Mouse (Mus musculus) megakaryocyte progenitor cell, adult 5-6 weeks (primary cell): ENCODE data around the gene Samd4. TPM values are rescaled to one million over a fixed set of nuclear protein-coding genes. Genes with fewer than 3 reads are reported as not detected.

Experiments used
- ATAC-seq: replicated peaks from 2 replicates; pipeline ENCODE4 v1.8.0; 2016; ENCODE audit warnings: mild to moderate bottlenecking, moderate TSS enrichment, inconsistent platforms; ENCODE audit not compliant: poor library complexity
- total RNA-seq, 2 experiments: library from RNA; stranded (forward) in 1 of 2; stranded (reverse) in 1 of 2; fragments of 157-497, 149-512 nt in 1 of 2; fragments of 200-1000 nt in 1 of 2; gene quantifications; 2 replicates each; pipeline versions ENCODE4 v1.2.3 to v1.2.4; 2015 to 2017

Gene Samd4
- total RNA-seq, 2 experiments from 2014 or later = not detected

DNA sequence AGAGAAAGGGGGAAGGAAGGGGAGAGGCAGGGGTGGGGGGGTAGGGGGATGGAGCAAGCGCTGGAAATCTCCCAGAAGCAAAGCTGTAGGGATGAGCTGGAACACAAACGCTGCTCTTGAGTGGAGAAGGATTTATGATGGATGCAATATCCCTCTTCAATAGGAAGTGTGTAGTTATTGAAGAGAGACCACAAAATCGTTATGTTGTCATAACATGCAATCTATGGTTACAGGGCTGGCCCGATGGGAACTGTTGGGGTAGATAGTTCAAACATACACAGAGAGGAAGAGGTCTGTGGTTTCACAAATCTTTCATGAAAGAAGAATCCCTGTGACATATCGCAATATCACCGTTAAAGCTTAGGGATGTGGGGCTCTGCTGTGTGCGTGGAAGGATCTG is 112.0 kb downstream of the Samd4 start:
- ATAC-seq = peak; percentile 97

DNA sequence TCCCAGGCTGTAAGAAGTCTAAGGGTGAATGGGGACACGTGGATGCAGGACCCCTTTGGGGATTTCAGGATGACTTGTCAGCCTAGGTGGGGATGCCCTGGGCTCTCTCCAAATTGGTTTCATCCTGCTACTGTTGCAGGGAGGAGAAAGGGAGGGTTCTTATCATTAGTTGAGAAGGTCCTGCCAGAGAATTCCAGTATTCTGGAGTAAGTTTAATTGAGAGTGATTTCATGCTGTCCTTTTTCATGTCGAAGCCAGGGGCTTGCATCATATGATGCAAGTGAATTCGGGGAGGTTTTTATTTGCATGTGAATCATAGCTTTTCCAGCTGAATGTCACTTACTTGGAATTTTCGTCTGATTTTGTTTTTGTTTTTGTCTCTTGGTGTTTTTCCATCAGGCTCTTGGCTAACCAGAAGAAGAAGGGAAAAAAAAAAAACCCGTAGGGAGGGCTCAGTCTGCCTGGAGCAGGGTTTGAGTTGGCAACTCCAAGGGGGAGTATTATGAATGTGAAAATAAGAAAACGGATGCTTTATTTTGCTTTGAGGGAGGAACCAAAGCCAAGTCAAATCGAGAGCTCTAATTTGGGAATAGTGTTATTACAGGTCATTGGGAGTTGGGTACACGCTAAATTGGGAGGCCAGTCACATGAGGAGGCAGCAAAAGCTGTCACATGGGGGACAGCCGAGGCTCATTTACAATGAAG is 116.8 kb downstream of the Samd4 start:
- ATAC-seq = no peak

DNA sequence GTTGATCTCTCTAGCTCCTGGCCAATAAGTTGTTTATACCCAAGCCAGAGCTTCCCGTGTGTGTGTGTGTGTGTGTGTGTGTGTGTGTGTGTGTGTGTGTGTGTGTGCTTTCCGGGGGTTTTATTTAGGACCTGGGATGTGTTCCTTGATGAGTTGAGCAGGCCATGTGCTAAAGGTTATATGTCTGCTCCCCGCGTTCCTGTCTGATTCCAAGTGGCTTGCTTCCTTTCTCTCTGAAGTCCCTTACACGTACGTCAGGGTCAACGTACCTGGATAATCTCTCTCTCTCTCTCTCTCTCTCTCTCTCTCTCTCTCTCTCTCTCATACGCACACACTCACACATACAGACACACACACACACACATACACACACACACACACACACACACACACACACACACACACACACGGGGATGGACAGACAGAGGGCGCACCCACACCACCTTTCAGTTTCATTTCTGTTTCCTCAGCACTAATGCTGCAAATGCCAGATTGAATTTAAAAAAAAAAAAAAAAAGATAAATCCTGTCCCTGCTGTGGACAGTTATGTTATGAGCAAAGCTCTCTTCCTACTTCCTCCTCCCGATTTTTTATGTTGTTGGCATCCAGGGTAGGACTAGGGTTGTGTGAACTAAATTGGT is 117.6 kb downstream of the Samd4 start:
- peak; percentile 59 for ATAC-seq

DNA sequence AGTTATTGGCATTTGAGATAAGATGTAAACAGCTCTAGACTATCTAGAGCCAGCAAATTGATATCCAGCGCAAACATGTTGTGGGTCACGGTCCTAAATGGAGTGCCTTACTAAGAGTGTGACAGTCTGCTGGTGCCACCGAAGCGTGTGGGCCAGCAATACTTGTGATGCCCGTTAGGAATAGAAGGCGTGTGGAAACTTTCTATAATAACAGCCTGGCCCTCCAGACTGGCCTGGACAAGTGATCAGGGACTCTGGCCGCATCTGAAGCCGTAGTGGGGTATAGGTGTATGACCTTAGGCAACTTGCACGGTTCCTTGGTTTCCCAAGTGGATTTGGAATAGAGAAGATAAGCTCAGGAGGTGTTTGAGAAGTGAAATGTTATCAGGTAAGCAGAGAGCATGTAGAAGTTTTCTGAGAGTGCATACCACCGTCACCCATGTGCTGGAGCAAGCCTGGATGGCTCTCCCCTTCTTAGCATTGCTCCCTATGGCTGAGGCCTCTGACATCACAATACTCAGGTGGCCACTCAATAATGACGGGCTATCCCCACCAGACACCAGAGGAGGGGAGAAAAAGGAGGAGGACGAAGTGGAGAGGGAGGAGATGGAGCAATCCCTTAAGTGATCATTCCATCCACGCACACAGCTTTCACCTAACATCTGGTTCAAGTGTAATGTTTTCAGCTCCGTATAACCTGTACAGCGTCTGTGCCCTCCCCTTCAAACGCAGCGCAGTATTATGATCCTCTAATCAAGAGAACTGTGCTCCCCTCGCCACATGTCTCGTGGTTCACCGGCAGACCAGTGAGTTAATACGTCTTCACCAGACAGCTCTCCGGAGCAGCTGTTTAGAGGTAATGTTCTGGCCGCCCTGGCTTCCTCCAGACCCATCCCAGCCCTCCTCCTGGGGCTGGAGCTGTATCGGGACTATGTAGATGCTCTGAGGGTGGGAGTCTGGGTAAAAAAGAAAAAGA is 118.4 kb downstream of the Samd4 start:
- ATAC-seq = no peak

DNA sequence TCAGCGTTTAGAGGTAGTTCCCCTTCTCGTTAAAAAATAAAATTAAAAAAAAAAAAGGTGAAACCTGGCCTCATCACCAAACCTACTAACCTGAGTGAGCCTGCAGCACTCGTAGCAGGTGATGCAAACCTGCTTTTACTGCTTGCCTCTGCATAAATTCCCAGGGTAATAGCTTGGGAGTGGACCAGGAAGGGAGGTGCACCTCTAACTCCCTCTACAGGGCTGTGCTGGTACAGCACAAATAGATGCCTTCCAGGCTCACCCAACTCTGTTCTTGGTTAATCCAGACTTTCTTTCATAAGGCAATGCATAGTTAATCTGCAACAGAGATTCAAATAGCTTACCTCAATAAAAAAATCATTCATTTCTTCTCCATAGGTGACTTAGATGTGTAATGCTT is 121.5 kb downstream of the Samd4 start:
- peak; percentile 67 for ATAC-seq

DNA sequence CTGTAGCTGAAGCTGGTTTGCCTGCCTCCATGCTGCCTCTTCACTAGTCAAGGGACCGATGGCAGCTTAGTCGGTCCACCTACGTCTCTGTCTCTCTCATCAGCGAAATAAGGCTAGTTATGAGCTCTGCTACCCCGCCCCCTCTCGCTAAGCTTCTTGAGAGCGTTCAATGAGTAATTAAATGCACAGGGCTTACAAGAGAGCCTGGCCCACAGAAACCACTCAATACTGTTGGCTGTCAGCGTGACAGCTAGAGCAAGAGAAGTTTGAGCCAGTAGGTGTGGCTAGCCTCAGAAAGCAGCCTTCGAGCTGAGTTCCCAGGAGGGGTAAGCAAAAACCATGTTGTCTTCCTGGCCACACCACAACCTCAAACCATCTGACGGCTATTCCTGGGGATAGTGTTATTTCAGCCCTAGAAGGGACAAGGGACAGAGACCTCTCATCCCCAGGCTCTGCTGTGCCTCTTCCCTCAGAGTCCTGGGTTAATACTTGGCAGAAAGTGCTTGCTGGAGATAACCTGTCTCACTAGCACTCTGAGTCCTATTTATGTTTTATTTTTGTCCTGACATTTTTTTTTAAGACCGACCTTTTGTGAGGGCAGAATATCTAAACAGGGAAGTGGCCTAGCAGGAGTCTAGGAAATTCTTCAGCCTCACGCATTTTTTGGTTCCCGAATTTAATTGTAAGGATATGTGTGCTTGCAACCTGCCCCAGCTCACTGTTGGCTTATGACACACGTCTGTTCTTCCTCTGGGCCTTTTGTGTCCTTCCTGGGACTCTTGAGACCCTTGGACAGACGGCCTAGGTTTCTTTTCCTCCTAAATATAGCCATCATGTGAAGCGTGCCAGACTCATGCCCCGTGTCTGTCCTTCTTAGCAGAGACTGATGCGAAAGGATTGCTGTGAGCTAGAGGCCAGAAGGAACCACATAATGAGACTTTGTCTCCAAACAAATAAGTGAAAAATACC is 128.8 kb downstream of the Samd4 start:
- peak; percentile 39 for ATAC-seq

DNA sequence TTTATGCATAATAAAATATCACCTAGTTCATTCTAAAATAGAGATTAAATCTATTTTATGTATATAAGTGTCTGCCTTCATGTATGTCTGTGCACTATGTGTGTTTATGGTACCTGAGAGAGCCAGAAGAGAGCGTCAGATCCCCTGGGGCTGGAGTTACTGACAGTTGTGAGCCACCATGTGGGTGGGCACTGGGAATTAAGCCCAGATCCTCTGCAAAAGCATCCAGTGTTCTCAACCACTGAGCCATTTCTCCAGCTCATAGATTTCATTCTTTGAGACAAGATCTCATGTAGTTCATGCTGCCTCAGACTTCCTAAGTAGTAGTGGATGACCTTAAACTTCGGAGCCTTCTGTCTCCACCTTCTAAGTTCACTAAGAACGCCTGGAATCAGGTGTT is 133.0 kb downstream of the Samd4 start:
- no peak for ATAC-seq

DNA sequence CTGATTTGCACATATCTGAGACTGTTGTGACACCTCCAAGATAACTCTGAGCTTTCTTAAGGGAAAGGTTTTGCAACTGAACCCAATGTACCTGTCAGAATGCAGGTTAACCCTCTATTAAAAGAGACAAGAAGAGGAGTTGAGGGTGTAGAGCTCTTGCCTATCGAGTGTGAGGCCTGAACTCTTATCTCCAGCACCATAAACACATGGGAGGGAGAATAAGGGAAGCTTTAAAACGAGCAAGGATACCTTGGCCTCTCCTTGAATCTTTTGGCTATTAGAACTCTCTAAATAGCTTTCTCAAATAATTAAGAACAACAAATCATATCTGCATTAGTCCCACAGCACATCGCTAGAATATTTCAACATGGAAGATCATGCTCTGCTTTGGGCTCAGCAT is 135.0 kb downstream of the Samd4 start:
- ATAC-seq = no peak

DNA sequence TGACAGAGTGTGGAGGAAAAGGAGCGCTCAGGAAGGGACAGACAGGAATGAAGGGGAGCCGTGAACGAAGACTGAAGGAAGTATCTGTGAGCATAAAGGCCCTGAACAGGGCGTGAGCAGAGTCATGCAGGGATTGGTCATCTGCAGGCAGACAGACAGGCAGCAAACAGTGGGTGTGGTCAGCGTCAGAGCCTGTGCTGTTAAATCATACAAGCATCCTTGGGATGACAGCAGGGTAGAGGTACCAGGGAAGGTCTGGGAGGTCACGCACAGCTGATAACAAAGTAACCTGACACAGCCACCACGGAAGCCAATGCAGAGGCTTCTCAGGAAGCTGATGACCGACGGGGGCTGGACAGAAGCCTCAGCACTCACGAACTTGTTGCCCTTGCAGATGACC is 138.2 kb downstream of the Samd4 start:
- no peak for ATAC-seq

DNA sequence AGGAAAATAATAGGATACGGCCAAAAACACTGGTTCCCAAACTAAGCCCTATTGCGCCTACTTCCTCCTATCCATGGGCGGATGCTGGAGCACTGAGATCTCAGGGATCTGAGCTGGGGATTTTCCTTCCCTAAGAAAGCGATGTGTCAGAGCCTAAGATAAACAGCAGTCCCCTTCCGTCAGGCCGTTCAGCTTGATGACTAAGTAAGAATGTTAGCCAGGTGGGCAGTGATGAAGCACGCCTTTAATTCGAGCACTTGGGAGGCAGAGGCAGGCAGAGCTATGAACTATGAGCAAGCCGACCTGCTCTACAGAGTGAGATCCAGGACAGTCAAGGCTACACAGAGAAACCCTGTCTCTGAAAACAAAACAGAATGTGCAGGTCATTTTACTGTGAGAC is 140.9 kb downstream of the Samd4 start:
- ATAC-seq = no peak

DNA sequence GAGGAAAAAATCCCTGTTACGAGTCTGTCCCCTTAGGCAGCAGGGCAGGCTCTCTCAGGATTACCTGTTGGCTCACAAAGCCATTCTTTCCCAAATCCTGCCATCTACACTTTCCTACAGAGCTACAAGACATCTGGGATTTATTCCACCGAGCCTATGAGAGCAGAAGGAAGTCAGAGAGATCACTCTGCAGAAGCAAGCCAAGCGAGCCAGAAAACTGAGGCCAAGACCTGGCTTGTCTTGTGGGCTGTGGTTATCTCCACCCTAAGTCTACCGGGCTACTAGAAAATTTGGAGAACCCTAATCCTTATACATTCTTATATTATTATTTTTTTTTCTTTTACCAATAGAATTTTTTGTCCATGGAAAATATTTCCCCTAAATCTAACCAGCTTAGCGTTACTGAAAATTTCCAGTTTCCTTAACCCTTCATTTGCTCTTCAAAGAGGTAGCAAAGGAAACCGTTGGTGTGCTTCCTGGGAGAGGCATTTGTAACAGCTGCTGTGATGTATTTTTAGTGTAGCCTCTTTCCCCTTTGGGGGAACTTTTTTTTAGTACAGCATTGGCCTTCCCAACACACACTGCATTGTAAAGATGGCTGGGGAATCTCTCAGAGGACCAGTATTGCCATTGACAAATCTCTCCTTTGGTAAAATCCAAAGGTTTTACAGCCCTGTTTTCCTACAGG is 144.9 kb downstream of the Samd4 start:
- ATAC-seq = no peak

DNA sequence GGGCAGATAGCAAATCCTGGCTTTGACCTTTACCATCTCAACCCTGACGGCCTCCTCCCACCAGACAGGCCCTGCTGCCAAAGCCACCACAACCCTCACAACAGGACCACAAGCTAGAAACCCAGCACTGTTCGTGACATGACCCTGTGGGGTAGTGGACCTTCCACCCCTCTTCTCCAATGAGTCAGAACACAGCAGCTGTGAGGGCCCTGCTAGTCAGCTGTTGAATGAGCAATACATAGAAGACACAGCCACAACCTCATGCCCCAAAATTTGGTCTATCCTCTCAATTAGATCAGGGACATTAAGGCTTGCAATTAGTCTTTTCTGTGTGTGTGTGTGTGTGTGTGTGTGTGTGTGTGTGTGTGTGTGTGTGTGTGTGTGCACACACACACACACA is 148.9 kb downstream of the Samd4 start:
- ATAC-seq = no peak

DNA sequence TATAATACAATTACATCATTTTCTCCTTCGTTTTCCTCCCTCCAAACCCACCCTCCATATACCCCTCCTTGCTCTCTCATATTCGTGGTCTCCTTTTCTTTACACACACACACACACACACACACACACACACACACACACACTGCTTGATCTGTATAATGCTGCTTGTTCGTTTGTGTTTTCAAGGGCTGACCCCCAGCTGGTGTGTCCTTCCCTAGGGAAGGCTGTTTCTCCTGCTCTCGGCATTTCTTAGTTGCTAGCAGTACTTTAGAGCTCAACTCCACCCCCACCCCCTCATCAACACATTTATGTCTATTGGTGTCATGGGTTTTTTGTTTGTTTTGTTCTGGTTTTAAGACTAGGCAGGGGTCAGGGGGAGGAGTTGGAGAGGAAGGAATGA is 149.5 kb downstream of the Samd4 start:
- no peak for ATAC-seq

DNA sequence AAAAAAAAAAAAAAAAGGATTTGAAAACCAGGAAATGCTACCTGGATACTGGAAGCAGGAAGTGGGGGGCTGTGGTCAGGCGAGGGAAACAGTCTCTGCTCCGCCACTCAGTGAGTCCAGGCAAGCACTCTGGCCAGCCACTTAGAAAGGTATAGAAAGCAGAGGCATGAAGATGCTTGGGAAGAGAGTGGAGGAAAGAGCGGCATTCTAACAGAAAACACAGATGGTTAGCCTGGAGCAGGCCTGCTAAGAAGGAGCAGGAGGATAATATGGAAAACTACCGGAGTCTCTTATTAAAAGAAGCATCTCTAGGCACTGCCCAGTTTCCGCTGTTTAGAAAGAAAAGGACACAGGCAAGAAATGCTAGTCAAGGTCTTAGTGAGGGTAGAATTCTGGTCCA is 150.8 kb downstream of the Samd4 start:
- no peak for ATAC-seq

DNA sequence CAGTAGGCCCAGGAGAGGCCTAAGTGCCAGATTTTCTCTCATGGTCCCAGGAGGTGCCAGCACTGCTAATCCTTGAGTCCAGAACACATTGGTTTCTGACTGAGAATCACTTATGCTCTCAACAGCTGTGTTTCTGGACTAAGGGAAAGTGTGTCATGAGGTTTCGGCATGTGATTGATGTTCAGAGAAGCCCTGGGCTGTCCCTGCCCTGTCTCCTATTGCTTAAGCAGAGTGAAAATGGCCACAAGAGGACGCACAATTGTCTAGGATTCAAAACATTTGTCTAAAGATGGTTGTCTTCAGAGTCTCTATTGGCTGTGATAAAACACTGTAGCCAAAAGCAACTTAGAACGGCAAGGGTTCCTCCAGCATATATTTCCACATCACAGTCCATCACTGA is 159.0 kb downstream of the Samd4 start:
- ATAC-seq = no peak

DNA sequence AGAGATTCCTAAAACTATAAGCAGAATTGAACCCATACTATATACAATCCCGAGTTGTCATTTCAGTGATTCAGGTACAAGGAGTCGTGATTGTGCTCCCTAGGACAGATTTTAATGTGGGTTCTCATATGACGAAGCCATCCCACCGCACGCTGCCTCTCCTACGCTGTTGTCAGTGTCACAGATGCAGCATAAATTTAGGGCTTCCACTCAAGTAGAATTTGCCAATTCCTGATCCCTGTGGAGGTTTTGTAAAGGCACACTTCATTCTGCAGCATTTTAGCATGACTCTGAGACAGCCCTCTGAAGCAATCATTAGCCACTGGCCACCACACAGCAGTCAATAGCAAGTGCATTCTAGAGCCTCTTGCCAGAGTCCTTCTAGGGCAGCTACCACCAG is 166.4 kb downstream of the Samd4 start:
- ATAC-seq = no peak

DNA sequence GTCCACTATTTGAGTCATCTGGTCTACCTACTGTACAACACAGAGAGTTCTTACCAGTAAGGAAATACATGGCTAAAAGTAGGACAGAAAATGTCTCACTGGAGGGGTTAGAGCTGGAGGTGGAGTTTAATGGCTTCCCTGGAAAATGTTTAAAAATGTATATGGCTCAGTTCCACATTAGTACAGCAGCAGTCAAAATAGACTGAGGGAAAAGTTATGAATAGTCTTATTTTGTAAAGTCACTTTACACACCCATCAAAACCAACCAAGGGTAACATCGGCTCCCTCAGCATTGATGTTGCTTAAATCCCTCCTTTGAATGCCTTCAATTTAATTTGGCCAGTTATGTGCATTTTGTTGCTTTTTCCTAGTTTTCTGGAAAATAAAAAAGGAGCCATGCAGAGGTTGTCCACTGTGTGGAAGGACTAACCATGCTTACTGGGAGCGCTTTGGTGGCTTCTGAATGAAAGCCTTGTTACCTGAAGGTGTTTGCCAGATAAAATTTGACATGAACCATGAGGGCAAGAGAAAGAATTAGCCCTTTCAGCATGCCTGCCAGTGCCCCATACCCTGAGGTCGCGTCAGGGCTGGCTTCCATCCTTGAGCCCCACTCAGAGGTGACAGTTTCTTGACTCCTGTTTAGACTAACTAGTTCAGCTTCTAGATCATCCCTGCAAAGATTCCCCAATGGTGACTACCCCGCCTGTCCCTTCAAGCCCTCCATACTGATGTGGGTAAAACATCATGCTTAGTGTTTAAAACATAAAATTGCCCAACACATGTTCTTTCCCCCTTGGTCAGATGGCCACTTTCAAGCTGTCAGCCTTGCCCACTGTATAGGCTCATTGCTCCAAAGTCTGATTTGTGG is 169.3 kb downstream of the Samd4 start:
- no peak for ATAC-seq

DNA sequence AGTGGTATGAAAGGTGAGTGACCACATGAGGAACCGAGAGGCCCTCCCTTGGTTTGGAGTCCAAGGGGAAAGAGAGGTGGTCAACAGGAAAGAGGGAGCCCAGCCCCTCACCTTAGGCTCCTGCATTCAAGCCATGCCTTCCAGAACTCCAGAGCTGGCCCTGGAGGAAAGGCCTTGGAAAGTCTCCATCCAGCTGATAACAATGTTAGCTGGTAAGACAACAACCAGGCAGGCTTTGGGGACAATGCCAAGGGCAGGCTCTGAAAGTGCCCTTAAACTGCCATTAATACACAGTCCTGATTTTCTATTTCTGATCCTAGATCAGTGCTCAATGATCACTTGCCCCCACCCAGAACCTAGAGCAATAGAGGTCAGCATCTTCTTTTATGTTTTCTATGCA is 170.4 kb downstream of the Samd4 start:
- no peak for ATAC-seq

DNA sequence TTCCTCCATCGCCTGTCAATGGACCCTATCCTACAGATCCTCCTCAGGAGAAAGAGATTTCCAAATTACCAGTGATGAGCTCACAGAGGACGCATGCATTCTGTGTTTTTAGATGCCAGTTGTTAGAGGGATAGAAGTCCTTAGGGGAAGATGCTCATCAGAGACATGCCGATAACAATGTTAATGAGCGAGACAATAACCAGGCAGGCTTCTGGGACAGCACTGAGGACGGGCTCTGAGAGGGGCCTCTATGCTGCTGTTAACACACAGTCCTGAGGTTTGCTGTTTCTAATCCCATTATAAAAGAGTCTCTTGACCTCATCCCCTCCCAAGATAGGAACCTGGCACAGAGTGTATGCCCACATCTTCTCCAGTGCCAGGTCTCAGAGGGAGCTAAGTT is 171.2 kb downstream of the Samd4 start:
- ATAC-seq = no peak
